Mouse (Mus musculus) midbrain, embryonic 10.5 days (tissue): ENCODE results near the gene Igbp1b. TPM values are rescaled to one million over a fixed set of nuclear protein-coding genes. Genes with fewer than 3 reads are reported as not detected.

Experiments used
- DNase-seq: peaks from one replicate; pipeline ENCODE4 v3.0.0-alpha.2; 2017; ENCODE audit warnings: low spot score
- H3K27ac ChIP-seq: fragments of 300-500 bp; sonication (generic); replicated peaks from 2 replicates; pipeline ENCODE4 v1.5.1; 2016; ENCODE audit warnings: mild to moderate bottlenecking
- H3K27me3 ChIP-seq: fragments of 300-500 bp; sonication (generic); 2 replicates; pipeline ENCODE4 v1.6.1; 2016; ENCODE audit warnings: low read depth, mild to moderate bottlenecking; ENCODE audit not compliant: poor library complexity, severe bottlenecking
- H3K36me3 ChIP-seq: fragments of 300-500 bp; sonication (generic); 2 replicates; pipeline ENCODE4 v1.6.1; 2016; ENCODE audit warnings: mild to moderate bottlenecking, moderate library complexity
- H3K4me1 ChIP-seq: fragments of 300-500 bp; sonication (generic); 2 replicates; pipeline ENCODE4 v1.6.1; 2016
- H3K4me3 ChIP-seq: fragments of 300-500 bp; sonication (generic); 2 replicates; pipeline ENCODE4 v1.5.1; 2016; ENCODE audit warnings: mild to moderate bottlenecking, moderate library complexity
- H3K9me3 ChIP-seq: fragments of 300-500 bp; sonication (generic); replicated peaks from 2 replicates; pipeline ENCODE4 v1.6.1; 2016; ENCODE audit warnings: mild to moderate bottlenecking
- WGBS: fragments of 180-500 bp; shearing (Covaris S2); methylation state at CpG from one replicate; pipeline ENCODE4 v1.1.7; 2016; 5-methylcytosine and 5-hydroxymethylcytosine counted together
- polyA plus RNA-seq: library from polyadenylated mRNA; unstranded; fragments of >200 nt; fragmentation: Nextera tagmentation; extraction: Ambion mirVana; gene quantifications from 2 replicates; pipeline ENCODE4 v1.2.1, GENCODE M21; 2016

The Igbp1b gene
- polyA plus RNA-seq, result not detected in 2 replicates

GRCm38 (mm10) chr6:138658516-138658915 lies at the start of gene Igbp1b:
Igbp1b (minus strand) TSS chr6:138658544.
- WGBS, result 72% methylated on average over 3 of the region's 3 CpGs

GRCm38 (mm10) chr6:138682959-138683358 lies 24.6 kb upstream of the Igbp1b start:
- H3K9me3 ChIP-seq, result no peaks in the 10 kb centered on the region
- no peak for DNase-seq

More at GRCm38 (mm10) chr6:138658516-138658915, at the start of gene Igbp1b:
- H3K27ac ChIP-seq, result 0 out of 2 replicates have a peak within 1 kb of the TSS, but pooled peaks have one; percentile 17
- no peak within 1 kb of the TSS for H3K4me3 ChIP-seq
- H3K4me1 ChIP-seq, result peaks cover 4% of the 10 kb centered on the region; the same call in 1 of the 2 replicates
- DNase-seq, result no peak
- no peaks in the 10 kb centered on the region for H3K36me3 ChIP-seq
- H3K27me3 ChIP-seq, result no peaks in the 10 kb centered on the region
- no peaks in the 10 kb centered on the region for H3K9me3 ChIP-seq

GRCm38 (mm10) chr6:138672704-138673141 lies 14.4 kb upstream of the Igbp1b start:
- Histone ChIP-seq H3K9me3 (no peaks in the 10 kb centered on the region), H3K36me3 (no peaks in the 10 kb centered on the region), H3K4me1 (peaks cover 9% of the 10 kb centered on the region), H3K27me3 (no peaks in the 10 kb centered on the region), H3K27ac (peak overlapping the region; percentile 69), H3K4me3 (no peak overlapping the region)
- 4% methylated on average over 2 of the region's 2 CpGs for WGBS
- DNase-seq, result peak; percentile 26

More at GRCm38 (mm10) chr6:138682959-138683358, 24.6 kb upstream of the Igbp1b start:
- Histone ChIP-seq H3K4me3 (no peak overlapping the region), H3K36me3 (no peaks in the 10 kb centered on the region), H3K4me1 (no peaks in the 10 kb centered on the region), H3K27me3 (no peaks in the 10 kb centered on the region), H3K27ac (no peak overlapping the region)

- WGBS, result 76% methylated on average over 3 of the region's 3 CpGs
- Histone ChIP-seq H3K4me3 (no peak overlapping the region), H3K4me1 (no peaks in the 10 kb centered on the region), H3K9me3 (no peaks in the 10 kb centered on the region), H3K27ac (no peak overlapping the region), H3K36me3 (no peaks in the 10 kb centered on the region), H3K27me3 (no peaks in the 10 kb centered on the region)
- DNase-seq, result no peak
Measured at GRCm38 (mm10) chr6:138665416-138665815, 7.1 kb upstream of the Igbp1b start.

DNA sequence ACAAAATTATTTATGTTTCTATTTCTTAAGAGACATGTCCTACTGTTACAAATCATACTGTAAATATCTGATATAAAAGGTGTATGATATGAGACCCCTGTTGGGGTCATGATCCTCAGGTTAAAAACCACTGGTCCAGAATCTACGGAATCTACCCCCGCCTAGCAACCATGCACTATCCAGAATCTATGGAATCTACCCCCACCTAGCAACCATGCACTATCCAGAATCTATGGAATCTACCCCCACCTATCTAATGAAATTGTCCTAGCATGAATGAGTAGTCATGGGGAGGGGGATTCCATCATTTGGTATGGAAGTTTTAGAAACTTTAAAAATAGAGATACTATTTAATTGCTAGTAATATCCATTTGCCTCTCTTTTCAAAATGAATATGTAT lies 12.7 kb downstream of the Igbp1b start:
- Histone ChIP-seq H3K4me3 (no peak overlapping the region), H3K36me3 (no peaks in the 10 kb centered on the region), H3K4me1 (no peaks in the 10 kb centered on the region), H3K9me3 (no peaks in the 10 kb centered on the region), H3K27me3 (no peaks in the 10 kb centered on the region), H3K27ac (no peak overlapping the region)
- DNase-seq, result no peak
- WGBS, result 92% methylated on average over 2 of the region's 2 CpGs

DNA sequence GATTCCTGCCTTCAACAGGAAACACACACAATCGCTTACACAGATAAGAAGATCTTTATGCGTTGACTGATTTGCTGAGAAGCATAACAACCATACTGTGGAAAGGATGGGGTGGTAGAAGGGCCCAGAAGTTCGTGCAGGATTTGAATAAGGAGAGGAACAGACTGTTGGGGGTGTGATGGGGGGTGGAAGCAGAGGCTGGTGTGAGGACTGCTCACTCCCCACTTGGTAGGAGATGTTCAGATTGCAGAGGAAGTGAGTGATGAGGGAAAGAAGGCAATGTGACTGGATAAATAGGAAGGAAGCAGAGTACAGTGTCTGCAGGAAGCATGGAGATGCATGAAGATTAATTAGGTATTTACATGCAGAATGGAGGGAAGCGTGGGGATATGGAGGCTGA lies 19.0 kb downstream of the Igbp1b start:
- H3K27me3 ChIP-seq, result no peaks in the 10 kb centered on the region
- no peaks in the 10 kb centered on the region for H3K36me3 ChIP-seq
- H3K27ac ChIP-seq, result no peak overlapping the region
- no peaks in the 10 kb centered on the region for H3K9me3 ChIP-seq
- no peak overlapping the region for H3K4me3 ChIP-seq
- DNase-seq, result no peak
- WGBS, result 76% methylated on average over 4 of the region's 4 CpGs
- no peaks in the 10 kb centered on the region for H3K4me1 ChIP-seq

GRCm38 (mm10) chr6:138620786-138621185 lies 37.6 kb downstream of the Igbp1b start:
- Histone ChIP-seq H3K4me1 (no peaks in the 10 kb centered on the region), H3K36me3 (no peaks in the 10 kb centered on the region), H3K27ac (no peak overlapping the region), H3K9me3 (no peaks in the 10 kb centered on the region), H3K27me3 (no peaks in the 10 kb centered on the region), H3K4me3 (no peak overlapping the region)
- DNase-seq, result no peak

DNA sequence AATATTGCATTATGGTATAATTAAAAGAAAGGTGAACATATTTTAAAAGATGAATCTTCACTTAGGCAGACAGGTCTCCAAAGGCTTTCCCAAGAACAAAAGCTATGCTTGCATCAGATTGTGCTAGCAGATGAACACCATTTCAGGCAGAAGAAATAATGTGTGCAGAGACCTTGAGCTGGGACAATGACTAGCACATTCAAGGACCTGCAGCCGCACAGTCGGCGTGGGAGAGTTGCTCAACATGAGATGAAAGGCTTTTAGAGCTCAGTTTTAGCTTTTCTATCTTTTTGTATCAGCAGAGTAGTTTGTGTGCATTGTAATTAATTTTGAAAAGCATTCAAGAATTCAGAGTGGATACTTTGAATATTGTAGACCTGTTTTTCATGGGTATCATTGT lies 39.9 kb downstream of the Igbp1b start:
- no peak overlapping the region for H3K4me3 ChIP-seq
- H3K27me3 ChIP-seq, result no peaks in the 10 kb centered on the region
- H3K4me1 ChIP-seq, result no peaks in the 10 kb centered on the region
- DNase-seq, result no peak
- H3K27ac ChIP-seq, result no peak overlapping the region
- H3K36me3 ChIP-seq, result no peaks in the 10 kb centered on the region
- WGBS, result 91% methylated on average over 3 of the region's 3 CpGs
- H3K9me3 ChIP-seq, result no peaks in the 10 kb centered on the region

Other genes starting within 250 kb of the Igbp1b start
- 25.6 and 28.9 TPM in 2 replicates for gene Lmo3, start 76.6 kb downstream of the Igbp1b start, polyA plus RNA-seq